In genomic region chr3:89774236-89774960, GRCm38 (mm10) we compare ENCODE assay signal across 8 mouse cellular contexts. TPM values are rescaled to one million over a fixed set of nuclear protein-coding genes. Genes with fewer than 3 reads are reported as not detected.
DNase-seq lines count a peak whose midpoint lies in the region; ATAC-seq and TF ChIP-seq lines count a peak whose summit lies in the region.

No protein-coding gene starts in this region.

- 32% methylated on average over 15 of the region's 15 CpGs for WGBS in heart, embryonic 15.5 days
- 25% methylated on average over 15 of the region's 15 CpGs for WGBS in liver, embryonic 15.5 days (ENCODE audit: insufficient replicate concordance)
- 38% methylated on average over 15 of the region's 15 CpGs for WGBS in stomach, embryonic 15.5 days

- H3K27ac ChIP-seq in heart, embryonic 15.5 days = peak overlapping the region; percentile 98
- peak overlapping the region; percentile 89 for H3K27ac ChIP-seq in liver, embryonic 15.5 days (replicated peaks)
- H3K27ac ChIP-seq in stomach, embryonic 15.5 days = peak overlapping the region; percentile 98; the same call in 1 of the 2 replicates

- peak; percentile 92 for DNase-seq in heart, adult 11 months
- no peak for DNase-seq in heart, postnatal 4 days
- peak; percentile 59 for DNase-seq in G1E (ENCODE audit: low spot score)
- DNase-seq in right cerebral cortex, adult 18-20 months = no peak
- DNase-seq in cerebellum, postnatal 14 days = no peak

- peak overlapping the region; percentile 99 for H3K9ac ChIP-seq in heart, embryonic 15.5 days
- peak overlapping the region; percentile 97 for H3K9ac ChIP-seq in liver, embryonic 15.5 days
- H3K9ac ChIP-seq in stomach, embryonic 15.5 days = peak overlapping the region; percentile 100

- H3K4me2 ChIP-seq in heart, embryonic 15.5 days = peak overlapping the region; percentile 87
- peak overlapping the region; percentile 89 for H3K4me2 ChIP-seq in liver, embryonic 15.5 days
- H3K4me2 ChIP-seq in stomach, embryonic 15.5 days = peak overlapping the region; percentile 91

- H3K36me3 ChIP-seq in G1E (replicated peaks) = peaks cover 79% of the 10 kb centered on the region
- H3K36me3 ChIP-seq in heart, embryonic 15.5 days = peaks cover 33% of the 10 kb centered on the region
- peaks cover 33% of the 10 kb centered on the region for H3K36me3 ChIP-seq in liver, embryonic 15.5 days (replicated peaks)
- peaks cover 24% of the 10 kb centered on the region for H3K36me3 ChIP-seq in stomach, embryonic 15.5 days

- H3K9me3 ChIP-seq in G1E (replicated peaks) = no peaks in the 10 kb centered on the region
- H3K9me3 ChIP-seq in heart, embryonic 15.5 days (replicated peaks) = no peaks in the 10 kb centered on the region
- H3K9me3 ChIP-seq in liver, embryonic 15.5 days (replicated peaks) = no peaks in the 10 kb centered on the region
- no peaks in the 10 kb centered on the region for H3K9me3 ChIP-seq in stomach, embryonic 15.5 days

- no peak for ATAC-seq in G1E (ENCODE audit: extremely low read depth, insufficient number of reproducible peaks, low FRiP score, poor library complexity, severe bottlenecking)
- ATAC-seq in heart, embryonic 15.5 days (replicated peaks; ENCODE audit: insufficient number of reproducible peaks, insufficient read depth, low FRiP score, low read depth) = no peak
- no peak for ATAC-seq in liver, embryonic 15.5 days (ENCODE audit: insufficient read depth)
- no peak for ATAC-seq in stomach, embryonic 15.5 days (ENCODE audit: insufficient read depth, low FRiP score, low read depth)

- peak overlapping the region; percentile 88 for H3K4me3 ChIP-seq in G1E (ENCODE audit: low read depth, low read length)
- H3K4me3 ChIP-seq in heart, embryonic 15.5 days = peak overlapping the region; percentile 99
- peak overlapping the region; percentile 98 for H3K4me3 ChIP-seq in liver, embryonic 15.5 days (replicated peaks)
- H3K4me3 ChIP-seq in stomach, embryonic 15.5 days (replicated peaks) = peak overlapping the region; percentile 99

- H3K4me1 ChIP-seq in G1E (ENCODE audit: insufficient read depth, low read depth, low read length) = peaks cover 64% of the 10 kb centered on the region
- H3K4me1 ChIP-seq in heart, embryonic 15.5 days (replicated peaks) = peaks cover 31% of the 10 kb centered on the region
- peaks cover 54% of the 10 kb centered on the region for H3K4me1 ChIP-seq in liver, embryonic 15.5 days (replicated peaks)
- H3K4me1 ChIP-seq in stomach, embryonic 15.5 days = peaks cover 26% of the 10 kb centered on the region

- TF ChIP-seq CTCF in G1E (IDR thresholded peaks at IDR 0.05; ENCODE audit: low read depth, low read length) = no peak

- no peaks in the 10 kb centered on the region for H3K27me3 ChIP-seq in G1E (ENCODE audit: insufficient read depth, low read length)
- H3K27me3 ChIP-seq in heart, embryonic 15.5 days = no peaks in the 10 kb centered on the region
- H3K27me3 ChIP-seq in liver, embryonic 15.5 days = no peaks in the 10 kb centered on the region
- no peaks in the 10 kb centered on the region for H3K27me3 ChIP-seq in stomach, embryonic 15.5 days (replicated peaks)

RNA-seq across cellular contexts. Expression of gene Ube2q1, which starts 1.0 kb away (rescaled TPM):
- total RNA-seq in heart, postnatal 4 days (2021) = 10 to 100 TPM; 37.9 to 40.0 TPM
- 106 and 131 TPM in 2 replicates for total RNA-seq in G1E (2014; fragmentation: Nextera tagmentation)
- 133 and 134 TPM in 2 replicates for total RNA-seq in G1E (2017)
- 44.3 and 65.9 TPM in 2 replicates for polyA plus RNA-seq in G1E (2012)
- polyA plus RNA-seq in heart, embryonic 15.5 days (2015; fragmentation: Nextera tagmentation; extraction: Ambion mirVana) = 6.8 and 8.4 TPM in 2 replicates
- polyA plus RNA-seq in liver, embryonic 15.5 days (2015; fragmentation: Nextera tagmentation; extraction: Ambion mirVana) = 3.1 and 3.5 TPM in 2 replicates
- polyA plus RNA-seq in stomach, embryonic 15.5 days (2015; fragmentation: Nextera tagmentation; extraction: Ambion mirVana) = 11.2 and 11.7 TPM in 2 replicates

RNA-seq across cellular contexts. Expression of gene Chrnb2, which starts 10.0 kb away (rescaled TPM):
- total RNA-seq in heart, postnatal 4 days (2021) = under 1 TPM; 0.09 to 0.17 TPM
- total RNA-seq in G1E (2014; fragmentation: Nextera tagmentation) = 2.0 and 2.2 TPM in 2 replicates
- total RNA-seq in G1E (2017) = 1.2 and 1.3 TPM in 2 replicates
- 0.14 and 0.23 TPM in 2 replicates for polyA plus RNA-seq in G1E (2012)
- 0.18 and 0.47 TPM in 2 replicates for polyA plus RNA-seq in heart, embryonic 15.5 days (2015; fragmentation: Nextera tagmentation; extraction: Ambion mirVana)
- 0.16 and 0.17 TPM in 2 replicates for polyA plus RNA-seq in liver, embryonic 15.5 days (2015; fragmentation: Nextera tagmentation; extraction: Ambion mirVana)
- polyA plus RNA-seq in stomach, embryonic 15.5 days (2015; fragmentation: Nextera tagmentation; extraction: Ambion mirVana) = 1.4 and 1.6 TPM in 2 replicates

RNA-seq across cellular contexts. Expression of gene She, which starts 56.8 kb away (rescaled TPM):
- 10 to 100 TPM; 23.5 to 23.8 TPM for total RNA-seq in heart, postnatal 4 days (2021)
- total RNA-seq in G1E (2014; fragmentation: Nextera tagmentation) (not detected in 2 replicates), G1E (2017) (0.17 TPM in 1 of 2 replicates, not detected in the other)
- not detected in 2 replicates for polyA plus RNA-seq in G1E (2012)
- 6.0 and 6.4 TPM in 2 replicates for polyA plus RNA-seq in heart, embryonic 15.5 days (2015; fragmentation: Nextera tagmentation; extraction: Ambion mirVana)
- 0.93 and 1.2 TPM in 2 replicates for polyA plus RNA-seq in liver, embryonic 15.5 days (2015; fragmentation: Nextera tagmentation; extraction: Ambion mirVana)
- polyA plus RNA-seq in stomach, embryonic 15.5 days (2015; fragmentation: Nextera tagmentation; extraction: Ambion mirVana) = 3.6 and 3.7 TPM in 2 replicates

RNA-seq across cellular contexts. Expression of gene Adar, which starts 59.6 kb away (rescaled TPM):
- 10 to 100 TPM; 20.4 to 21.5 TPM for total RNA-seq in heart, postnatal 4 days (2021)
- 42.1 and 49.8 TPM in 2 replicates for total RNA-seq in G1E (2014; fragmentation: Nextera tagmentation)
- 37.0 and 37.3 TPM in 2 replicates for total RNA-seq in G1E (2017)
- polyA plus RNA-seq in G1E (2012) = 13.2 and 16.0 TPM in 2 replicates
- polyA plus RNA-seq in heart, embryonic 15.5 days (2015; fragmentation: Nextera tagmentation; extraction: Ambion mirVana) = 6.1 and 9.3 TPM in 2 replicates
- 8.0 and 8.3 TPM in 2 replicates for polyA plus RNA-seq in liver, embryonic 15.5 days (2015; fragmentation: Nextera tagmentation; extraction: Ambion mirVana)
- polyA plus RNA-seq in stomach, embryonic 15.5 days (2015; fragmentation: Nextera tagmentation; extraction: Ambion mirVana) = 10.3 and 13.3 TPM in 2 replicates

Comparison
In these comparisons a context has a peak if more than half of its experiments do, and no peak if none do; other contexts are left out.
1. DNase-seq: peak in heart, adult 11 months (single experiment) and G1E (single experiment); none in heart, postnatal 4 days (single experiment), right cerebral cortex, adult 18-20 months (single experiment) and cerebellum, postnatal 14 days (0 of 2).
2. Peak in every context shown above with its lines, with median percentiles within 50 percentile points of each other: H3K4me3 ChIP-seq, H3K27ac ChIP-seq, H3K4me2 ChIP-seq and H3K9ac ChIP-seq.